Mouse (Mus musculus) heart, embryonic 14.5 days (tissue): ENCODE data around the gene Igsf6. TPM values are rescaled to one million over a fixed set of nuclear protein-coding genes. Genes with fewer than 3 reads are reported as not detected.

ENCODE experiments used
- ATAC-seq: fragments of 200-750 bp; cut with Nextera tagmentation; 2 replicates; pipeline ENCODE4 v1.8.0; 2017; ENCODE audit warnings: low read depth, moderate TSS enrichment; ENCODE audit not compliant: insufficient number of reproducible peaks, insufficient read depth, low FRiP score
- H3K27ac ChIP-seq, 2 experiments: fragments of 200-500 bp in 1 of 2; fragments of 300-500 bp in 1 of 2; sonication (generic) in 1 of 2; replicated peaks in 1 of 2; 2 replicates each; pipeline ENCODE4 v1.5.1; 2012 to 2014; ENCODE audit warnings: low read depth in 2 of 2, low read length in 2 of 2, control low read depth in 1 of 2, mild to moderate bottlenecking in 1 of 2, mixed read lengths in 1 of 2; ENCODE audit not compliant: control insufficient read depth in 1 of 2, insufficient read depth in 1 of 2
- H3K27me3 ChIP-seq: fragments of 300-500 bp; sonication (generic); 2 replicates; pipeline ENCODE4 v1.6.1; 2014; ENCODE audit warnings: mild to moderate bottlenecking, low read length, control low read depth; ENCODE audit not compliant: control insufficient read depth, insufficient read depth
- H3K36me3 ChIP-seq: fragments of 300-500 bp; sonication (generic); 2 replicates; pipeline ENCODE4 v1.6.1; 2014; ENCODE audit warnings: mild to moderate bottlenecking, control low read depth, low read length, mixed read lengths; ENCODE audit not compliant: control insufficient read depth, insufficient read depth
- H3K4me1 ChIP-seq, 2 experiments: fragments of 200-500 bp in 1 of 2; fragments of 300-500 bp in 1 of 2; sonication (generic) in 1 of 2; 2 replicates each; pipeline ENCODE4 v1.6.1; 2012 to 2014; ENCODE audit warnings: low read length in 2 of 2, control low read depth in 1 of 2, mixed read lengths in 1 of 2; ENCODE audit not compliant: control insufficient read depth in 2 of 2, insufficient read depth in 2 of 2
- H3K4me2 ChIP-seq: fragments of 300-500 bp; sonication (generic); 2 replicates; pipeline ENCODE4 v1.6.1; 2014; ENCODE audit warnings: mild to moderate bottlenecking, low read length
- H3K4me3 ChIP-seq, 2 experiments: fragments of 200-500 bp in 1 of 2; fragments of 300-500 bp in 1 of 2; sonication (generic) in 1 of 2; 2 replicates each; pipeline ENCODE4 v1.5.1; 2012 to 2014; ENCODE audit warnings: low read length in 2 of 2, mild to moderate bottlenecking in 2 of 2, control low read depth in 1 of 2, low read depth in 1 of 2, moderate library complexity in 1 of 2; ENCODE audit not compliant: control insufficient read depth in 1 of 2, insufficient read depth in 1 of 2
- H3K9ac ChIP-seq: fragments of 300-500 bp; sonication (generic); 2 replicates; pipeline ENCODE4 v1.6.1; 2014; ENCODE audit warnings: mild to moderate bottlenecking, low read length
- H3K9me3 ChIP-seq: fragments of 300-500 bp; sonication (generic); 2 replicates; pipeline ENCODE4 v1.6.1; 2016; ENCODE audit warnings: low read length, control low read depth; ENCODE audit not compliant: control insufficient read depth
- WGBS: fragments of 180-500 bp; shearing (Covaris S2); extraction: QIAGEN DNeasy Blood & Tissue Kit; methylation state at CpG from one replicate; pipeline ENCODE4 v1.1.7; 2014; 5-methylcytosine and 5-hydroxymethylcytosine counted together
- polyA plus RNA-seq: library from polyadenylated mRNA; unstranded; fragments of >200 nt; fragmentation: Nextera tagmentation; extraction: Ambion mirVana; gene quantifications from 2 replicates; pipeline ENCODE4 v1.2.1, GENCODE M21; 2014

Igsf6 gene
- polyA plus RNA-seq, 1 experiment from 2014 or later: 1.5 TPM

GRCm38 (mm10) chr7:121025221-121026008 is 49.0 kb downstream of the Igsf6 start:
- H3K36me3 ChIP-seq: no peaks in the 10 kb centered on the region
- ATAC-seq: no peak
- no peaks in the 10 kb centered on the region for H3K9me3 ChIP-seq
- 53% methylated on average over 6 of the region's 6 CpGs for WGBS
- no peaks in the 10 kb centered on the region for H3K4me1 ChIP-seq
- H3K27me3 ChIP-seq: peaks cover 8% of the 10 kb centered on the region
- H3K27ac ChIP-seq: no peak overlapping the region
- H3K4me3 ChIP-seq: no peak overlapping the region
- H3K4me2 ChIP-seq: no peak overlapping the region
- no peak overlapping the region for H3K9ac ChIP-seq

- H3K27ac ChIP-seq: no peak overlapping the region
- WGBS: 37% methylated on average over 8 of the region's 8 CpGs
- H3K4me3 ChIP-seq: no peak overlapping the region
- H3K36me3 ChIP-seq: no peaks in the 10 kb centered on the region
- H3K27me3 ChIP-seq: no peaks in the 10 kb centered on the region
- no peak overlapping the region for H3K4me2 ChIP-seq
- H3K9ac ChIP-seq: no peak overlapping the region
- no peaks in the 10 kb centered on the region for H3K4me1 ChIP-seq
- no peak for ATAC-seq
- no peaks in the 10 kb centered on the region for H3K9me3 ChIP-seq
Measured at GRCm38 (mm10) chr7:121020277-121020676, 54.1 kb downstream of the Igsf6 start.

GRCm38 (mm10) chr7:121018778-121019177 is 55.6 kb downstream of the Igsf6 start:
- Histone ChIP-seq H3K4me3 (no peak overlapping the region), H3K27me3 (no peaks in the 10 kb centered on the region), H3K4me2 (no peak overlapping the region), H3K9ac (no peak overlapping the region), H3K4me1 (no peaks in the 10 kb centered on the region), H3K36me3 (no peaks in the 10 kb centered on the region), H3K9me3 (no peaks in the 10 kb centered on the region), H3K27ac (no peak overlapping the region)
- WGBS: 71% methylated on average over 3 of the region's 3 CpGs
- no peak for ATAC-seq

GRCm38 (mm10) chr7:121014486-121014885 is 59.9 kb downstream of the Igsf6 start:
- Histone ChIP-seq H3K36me3 (no peaks in the 10 kb centered on the region), H3K4me3 (no peak overlapping the region), H3K9me3 (no peaks in the 10 kb centered on the region), H3K4me2 (no peak overlapping the region), H3K27me3 (no peaks in the 10 kb centered on the region), H3K4me1 (no peaks in the 10 kb centered on the region), H3K9ac (no peak overlapping the region), H3K27ac (no peak overlapping the region)
- ATAC-seq: no peak
- 75% methylated on average over 10 of the region's 10 CpGs for WGBS

Other genes with a start within 250 kb of the Igsf6 start
- 12.1 and 12.4 TPM in 2 replicates for gene Eef2k, start 231.7 kb downstream of the Igsf6 start, polyA plus RNA-seq
- gene Polr3e, start 156.8 kb downstream of the Igsf6 start, polyA plus RNA-seq: 8.2 and 13.4 TPM in 2 replicates
- 12.8 and 13.8 TPM in 2 replicates for gene Cdr2, start 92.3 kb downstream of the Igsf6 start, polyA plus RNA-seq
- 0.22 TPM in 1 of 2 replicates, not detected in the other for gene Mfsd13b, start 92.1 kb downstream of the Igsf6 start, polyA plus RNA-seq
- 113 TPM in 2 replicates for gene Mettl9, start 40.1 kb downstream of the Igsf6 start, polyA plus RNA-seq
- gene Otoa, start 7.1 kb upstream of the Igsf6 start, polyA plus RNA-seq: 0.09 and 0.22 TPM in 2 replicates